Mouse (Mus musculus) neural tube, embryonic 11.5 days (tissue): ENCODE measurements at regions not wholly inside any gene's neighbourhood (a gene's known extent, or its start where the extent isn't known, plus 50 kb on each side); places are given as distances from the start of the nearest gene placed in this dataset.

Experiments used
- ATAC-seq: fragments of 200-750 bp; cut with Nextera tagmentation; 2 replicates; pipeline ENCODE4 v1.8.0; 2017; ENCODE audit warnings: moderate number of reproducible peaks, mild to moderate bottlenecking, moderate TSS enrichment, moderate library complexity; ENCODE audit not compliant: insufficient read depth, low FRiP score, low TSS enrichment
- DNase-seq: peaks from one replicate; pipeline ENCODE4 v3.0.0-alpha.2; 2015; ENCODE audit warnings: low spot score
- H3K27ac ChIP-seq: fragments of 300-500 bp; sonication (generic); 2 replicates; pipeline ENCODE4 v1.5.1; 2014; ENCODE audit warnings: low read depth, mild to moderate bottlenecking, low read length
- H3K27me3 ChIP-seq: fragments of 300-500 bp; sonication (generic); 2 replicates; pipeline ENCODE4 v1.6.1; 2014; ENCODE audit warnings: mild to moderate bottlenecking, low read length, mixed read lengths; ENCODE audit not compliant: control insufficient read depth, insufficient read depth
- H3K36me3 ChIP-seq: fragments of 300-500 bp; sonication (generic); 2 replicates; pipeline ENCODE4 v1.6.1; 2014; ENCODE audit warnings: mild to moderate bottlenecking, low read length, moderate library complexity, mixed read lengths; ENCODE audit not compliant: control insufficient read depth, insufficient read depth
- H3K4me1 ChIP-seq: fragments of 300-500 bp; sonication (generic); 2 replicates; pipeline ENCODE4 v1.6.1; 2014; ENCODE audit warnings: low read length, mixed read lengths; ENCODE audit not compliant: control insufficient read depth, insufficient read depth
- H3K4me2 ChIP-seq: fragments of 300-500 bp; sonication (generic); 2 replicates; pipeline ENCODE4 v1.6.1; 2014; ENCODE audit warnings: low read depth, mild to moderate bottlenecking, moderate library complexity
- H3K4me3 ChIP-seq: fragments of 300-500 bp; sonication (generic); 2 replicates; pipeline ENCODE4 v1.5.1; 2014; ENCODE audit warnings: low read depth, low read length
- H3K9ac ChIP-seq: fragments of 300-500 bp; sonication (generic); 2 replicates; pipeline ENCODE4 v1.6.1; 2014; ENCODE audit warnings: mild to moderate bottlenecking, low read length
- H3K9me3 ChIP-seq: fragments of 300-500 bp; sonication (generic); 2 replicates; pipeline ENCODE4 v1.6.1; 2016; ENCODE audit warnings: low read length; ENCODE audit not compliant: control insufficient read depth
- WGBS: fragments of 180-500 bp; shearing (Covaris S2); extraction: QIAGEN DNeasy Blood & Tissue Kit; methylation state at CpG from one replicate; pipeline ENCODE4 v1.1.7; 2014; 5-methylcytosine and 5-hydroxymethylcytosine counted together

DNA sequence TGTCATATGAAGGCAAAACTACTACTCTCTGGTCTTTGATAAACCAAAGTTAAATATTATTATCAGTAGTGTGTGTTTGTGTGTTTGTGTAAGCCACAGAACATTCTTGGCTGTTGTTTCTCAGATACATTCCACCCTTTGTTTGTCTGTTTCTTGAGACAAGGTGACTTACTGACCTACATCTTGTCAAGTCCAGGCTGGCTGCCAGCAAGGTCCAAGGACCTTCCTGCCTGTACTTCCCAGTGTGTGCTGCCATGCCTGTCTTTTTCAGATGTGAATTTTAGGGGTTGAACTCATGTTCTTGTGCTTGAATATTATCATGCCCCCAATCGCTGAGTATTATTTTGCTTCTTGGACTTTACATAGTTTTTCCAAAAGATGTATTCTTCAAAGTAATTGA, 235.5 kb upstream of the Fermt1 start:
- H3K4me1 ChIP-seq: no peaks in the 10 kb centered on the region
- 92% methylated on average over 1 of the region's 1 CpGs for WGBS
- no peak overlapping the region for H3K9ac ChIP-seq
- H3K27me3 ChIP-seq: no peaks in the 10 kb centered on the region
- H3K4me3 ChIP-seq: no peak overlapping the region
- H3K4me2 ChIP-seq: no peak overlapping the region
- DNase-seq (no peak), ATAC-seq (no peak)
- no peaks in the 10 kb centered on the region for H3K9me3 ChIP-seq
- H3K36me3 ChIP-seq: no peaks in the 10 kb centered on the region
- H3K27ac ChIP-seq: no peak overlapping the region

DNA sequence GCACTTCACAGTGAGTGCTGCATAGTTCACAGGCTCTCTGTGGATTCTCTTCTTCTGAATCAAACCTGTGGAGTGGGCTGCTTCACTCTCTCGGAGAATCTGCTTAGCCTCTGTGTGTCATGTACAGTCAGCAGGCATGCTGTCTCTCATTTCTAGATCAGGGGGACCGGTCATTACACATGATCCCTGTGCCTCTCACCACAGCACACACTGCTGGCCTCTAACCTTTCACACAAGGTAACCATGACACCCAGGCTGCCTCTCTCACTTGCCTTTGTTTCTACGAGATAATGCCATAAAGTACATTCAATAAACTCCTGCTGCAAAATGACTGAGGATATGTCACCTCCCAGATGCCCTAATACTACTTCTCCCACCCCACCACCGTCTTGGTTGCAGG, 237.2 kb upstream of the Fermt1 start:
- ATAC-seq (no peak), DNase-seq (no peak)
- Histone ChIP-seq H3K4me3 (no peak overlapping the region), H3K9ac (no peak overlapping the region), H3K9me3 (no peaks in the 10 kb centered on the region), H3K27me3 (no peaks in the 10 kb centered on the region), H3K36me3 (no peaks in the 10 kb centered on the region), H3K4me2 (no peak overlapping the region), H3K27ac (no peak overlapping the region), H3K4me1 (no peaks in the 10 kb centered on the region)
- 61% methylated on average over 4 of the region's 4 CpGs for WGBS

- no peaks in the 10 kb centered on the region for H3K9me3 ChIP-seq
Measured at GRCm38 (mm10) chr2:133204295-133204866, 258.7 kb upstream of the Fermt1 start.

GRCm38 (mm10) chr2:133208498-133208897, 262.8 kb upstream of the Fermt1 start:
- no peak for DNase-seq
- WGBS: 73% methylated on average over 4 of the region's 4 CpGs

More at GRCm38 (mm10) chr2:133204295-133204866, 258.7 kb upstream of the Fermt1 start:
- ATAC-seq (no peak), DNase-seq (no peak)
- Histone ChIP-seq H3K9ac (no peak overlapping the region), H3K4me1 (no peaks in the 10 kb centered on the region), H3K36me3 (no peaks in the 10 kb centered on the region), H3K4me2 (no peak overlapping the region), H3K27ac (no peak overlapping the region), H3K4me3 (no peak overlapping the region), H3K27me3 (no peaks in the 10 kb centered on the region)
- 36% methylated on average over 5 of the region's 5 CpGs for WGBS

DNA sequence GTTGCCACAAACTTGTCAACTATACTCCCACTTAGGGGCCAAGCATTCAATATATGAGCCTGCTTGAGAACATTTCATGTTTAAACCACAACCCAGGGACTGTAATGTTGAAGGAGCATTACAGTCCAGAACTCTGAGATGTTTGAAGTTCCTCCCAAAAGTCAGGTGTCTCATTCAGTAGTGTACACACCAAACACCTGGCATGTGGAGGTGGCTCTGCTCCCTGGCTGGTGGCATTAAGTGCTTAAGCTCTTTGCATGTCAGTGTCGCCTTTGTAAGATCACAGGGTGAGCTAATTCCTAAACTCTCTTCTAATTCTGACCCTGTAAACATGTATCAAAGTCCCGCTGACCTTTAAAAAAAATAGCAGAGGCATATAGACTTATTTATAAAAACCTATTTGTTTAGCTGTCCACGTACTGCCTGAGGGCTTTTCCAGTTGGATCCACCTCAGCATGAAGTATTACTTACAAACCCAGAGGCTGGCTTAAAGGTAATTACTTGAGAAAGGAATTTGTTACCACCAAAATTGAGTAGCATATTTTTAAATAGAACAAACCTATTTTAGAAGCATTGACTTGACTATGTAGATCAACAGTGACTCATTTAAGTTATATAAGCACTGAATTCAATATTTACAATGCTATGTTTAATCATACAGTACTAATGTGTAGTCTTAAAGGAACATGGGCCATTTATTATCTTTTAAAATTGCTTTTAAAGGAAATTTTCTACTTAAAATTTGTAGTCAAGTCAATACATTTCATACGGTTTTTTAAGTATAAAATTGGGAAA, 276.3 kb upstream of the Fermt1 start:
- no peaks in the 10 kb centered on the region for H3K27me3 ChIP-seq
- 76% methylated on average over 4 of the region's 4 CpGs for WGBS
- no peaks in the 10 kb centered on the region for H3K36me3 ChIP-seq
- H3K4me3 ChIP-seq: no peak overlapping the region
- H3K9ac ChIP-seq: no peak overlapping the region
- no peak for ATAC-seq
- no peak for DNase-seq
- H3K9me3 ChIP-seq: no peaks in the 10 kb centered on the region
- H3K27ac ChIP-seq: no peak overlapping the region
- H3K4me1 ChIP-seq: no peaks in the 10 kb centered on the region
- H3K4me2 ChIP-seq: no peak overlapping the region

More at GRCm38 (mm10) chr2:133208498-133208897, 262.8 kb upstream of the Fermt1 start:
- Histone ChIP-seq H3K36me3 (no peaks in the 10 kb centered on the region), H3K9me3 (no peaks in the 10 kb centered on the region), H3K27me3 (no peaks in the 10 kb centered on the region), H3K4me1 (no peaks in the 10 kb centered on the region), H3K4me3 (no peak overlapping the region), H3K9ac (no peak overlapping the region), H3K27ac (no peak overlapping the region), H3K4me2 (no peak overlapping the region)
- no peak for ATAC-seq

DNA sequence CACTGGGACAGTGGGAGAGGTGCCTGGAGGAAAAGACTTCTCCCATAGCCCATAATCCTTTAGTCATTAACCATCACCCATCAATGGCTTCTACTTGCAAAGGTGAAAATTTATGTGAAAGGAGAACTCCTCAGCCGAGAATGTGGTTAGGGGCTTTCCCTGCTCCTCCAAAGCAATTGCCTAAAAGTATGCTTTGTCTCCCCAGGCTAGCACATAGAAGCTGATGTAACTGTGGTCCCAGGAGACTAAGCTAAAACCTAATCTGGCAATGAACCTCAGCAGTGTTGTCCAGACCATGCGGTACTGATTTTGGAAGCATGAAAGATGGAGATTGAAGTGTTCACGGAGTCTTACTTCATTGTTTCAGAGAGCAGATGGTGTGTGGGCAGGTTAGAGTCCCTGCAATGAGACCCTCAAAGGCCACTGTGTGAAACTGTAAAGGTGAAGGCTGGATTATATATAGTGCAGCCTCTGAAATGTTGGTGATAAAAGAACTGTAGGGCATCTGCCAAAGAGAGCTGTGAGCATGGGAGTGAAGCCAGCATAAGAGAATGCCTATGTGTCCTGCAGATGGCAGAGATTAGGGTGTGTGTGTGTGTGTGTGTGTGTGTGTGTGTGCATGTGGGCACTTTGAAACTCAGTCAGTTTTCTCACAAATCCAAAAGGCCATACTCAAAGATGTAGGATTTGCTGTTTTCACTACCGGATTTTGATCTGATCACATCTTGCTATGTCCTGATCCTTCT, 289.6 kb upstream of the Fermt1 start:
- DNase-seq: no peak

GRCm38 (mm10) chr2:133252131-133252530, 299.8 kb upstream of the Bmp2 start:
- Histone ChIP-seq H3K9ac (no peak overlapping the region), H3K9me3 (no peaks in the 10 kb centered on the region), H3K4me3 (no peak overlapping the region), H3K4me2 (no peak overlapping the region), H3K4me1 (no peaks in the 10 kb centered on the region), H3K27me3 (no peaks in the 10 kb centered on the region), H3K27ac (no peak overlapping the region), H3K36me3 (no peaks in the 10 kb centered on the region)
- 82% methylated on average over 2 of the region's 2 CpGs for WGBS
- ATAC-seq: no peak
- no peak for DNase-seq

More for the DNA sequence above, 289.6 kb upstream of the Fermt1 start:
- H3K9ac ChIP-seq: no peak overlapping the region
- WGBS: 78% methylated on average over 4 of the region's 4 CpGs
- H3K4me3 ChIP-seq: no peak overlapping the region
- H3K36me3 ChIP-seq: no peaks in the 10 kb centered on the region
- ATAC-seq: no peak
- no peaks in the 10 kb centered on the region for H3K27me3 ChIP-seq
- H3K4me1 ChIP-seq: no peaks in the 10 kb centered on the region
- H3K9me3 ChIP-seq: no peaks in the 10 kb centered on the region
- no peak overlapping the region for H3K4me2 ChIP-seq
- H3K27ac ChIP-seq: no peak overlapping the region

DNA sequence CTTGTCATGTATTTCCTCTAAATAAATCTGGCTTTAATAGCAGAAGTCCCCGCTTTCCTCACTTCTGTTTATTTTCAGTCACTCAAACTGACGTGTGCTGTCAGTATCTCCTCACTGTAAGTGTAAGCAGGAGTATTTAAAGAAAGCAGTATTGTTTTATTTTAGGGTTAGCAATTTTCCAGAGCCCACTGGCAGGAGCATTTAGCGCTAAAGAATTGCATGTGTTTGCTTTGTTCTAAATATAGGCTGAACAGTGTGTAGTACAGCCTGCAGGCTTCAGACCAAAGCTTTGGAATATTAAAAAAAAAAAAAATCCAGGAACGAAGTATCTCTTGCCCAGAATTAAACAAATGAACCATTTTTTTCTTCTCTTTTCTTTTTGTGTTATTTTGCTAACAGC, 277.5 kb upstream of the Bmp2 start:
- H3K27me3 ChIP-seq: no peaks in the 10 kb centered on the region
- no peak overlapping the region for H3K9ac ChIP-seq
- 67% methylated on average over 4 of the region's 4 CpGs for WGBS
- H3K9me3 ChIP-seq: no peaks in the 10 kb centered on the region
- H3K4me2 ChIP-seq: no peak overlapping the region
- H3K36me3 ChIP-seq: no peaks in the 10 kb centered on the region
- no peak for DNase-seq
- no peak overlapping the region for H3K4me3 ChIP-seq
- H3K4me1 ChIP-seq: no peaks in the 10 kb centered on the region
- no peak for ATAC-seq
- no peak overlapping the region for H3K27ac ChIP-seq
